Mouse (Mus musculus): Measurements from ENCODE around the gene Kcnv2. TPM values are rescaled to one million over a fixed set of nuclear protein-coding genes. Genes with fewer than 3 reads are reported as not detected.

The Kcnv2 gene
- polyA plus RNA-seq (2015; fragmentation: Nextera tagmentation; extraction: Ambion mirVana) = 0.02 and 0.08 TPM in 2 replicates

DNA sequence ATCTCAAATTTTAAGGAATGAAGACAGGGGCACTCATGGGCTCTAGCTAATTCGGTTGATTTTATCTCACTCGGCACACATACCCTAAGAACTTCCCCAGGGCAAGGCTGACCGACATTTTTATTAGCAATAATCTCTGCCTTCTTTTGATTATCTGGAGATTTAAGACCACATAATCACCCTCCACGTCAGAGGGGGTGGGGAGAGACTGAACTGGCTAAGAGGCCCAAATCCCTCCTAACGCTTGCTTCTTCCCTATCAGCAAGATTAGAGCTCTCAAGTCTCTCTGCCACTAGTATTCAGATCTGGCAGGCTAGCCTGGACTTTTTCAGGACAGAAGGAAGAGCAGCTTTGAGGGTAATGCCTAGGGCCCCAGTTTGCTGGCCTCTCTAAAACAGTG lies at the start of gene Kcnv2:
Kcnv2 (plus strand) TSS at position 308 of the 400 bp plus-strand sequence.
- H3K4me3 ChIP-seq (ENCODE audit: low read length) = no peak within 1 kb of the TSS
- WGBS = 32% methylated on average over 5 of the region's 5 CpGs
- no peaks in the 10 kb centered on the region for H3K36me3 ChIP-seq (ENCODE audit: control insufficient read depth, insufficient read depth)
- H3K27ac ChIP-seq (ENCODE audit: low read length) = no peak within 1 kb of the TSS
- no peak for ATAC-seq (replicated peaks; ENCODE audit: extremely low read depth, insufficient read depth, low FRiP score)
- H3K27me3 ChIP-seq (ENCODE audit: control insufficient read depth, insufficient read depth, low read length) = no peaks in the 10 kb centered on the region
- H3K9ac ChIP-seq (ENCODE audit: low read length) = no peak within 1 kb of the TSS
- no peak within 1 kb of the TSS for H3K4me2 ChIP-seq (ENCODE audit: low read depth, low read length)
- no peaks in the 10 kb centered on the region for H3K9me3 ChIP-seq (replicated peaks; ENCODE audit: control insufficient read depth, low read length)
- H3K4me1 ChIP-seq (ENCODE audit: control insufficient read depth, insufficient read depth, low read length) = no peaks in the 10 kb centered on the region

DNA sequence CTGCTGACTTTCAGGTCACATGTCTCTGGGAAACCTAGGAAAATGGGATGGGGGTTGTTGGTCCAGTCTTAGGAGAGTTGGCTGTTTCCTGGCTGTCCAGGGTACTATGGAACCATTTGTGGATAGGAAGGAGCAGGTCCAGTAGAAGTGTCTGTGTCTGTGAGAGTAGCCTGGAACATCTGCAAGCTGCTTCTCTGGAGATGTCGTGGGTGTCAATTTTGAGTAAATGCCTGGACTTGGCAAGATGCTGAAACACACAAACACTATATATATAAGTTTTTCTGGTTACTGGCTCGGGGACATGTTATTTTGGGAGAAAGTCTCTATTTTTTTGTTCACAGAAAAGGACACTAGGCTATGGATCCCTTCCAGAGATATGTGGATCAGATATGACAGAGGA lies 49.0 kb upstream of the Kcnv2 start:
- Histone ChIP-seq H3K9ac (ENCODE audit: low read length) (no peak overlapping the region), H3K4me3 (ENCODE audit: low read length) (no peak overlapping the region), H3K27me3 (ENCODE audit: control insufficient read depth, insufficient read depth, low read length) (no peaks in the 10 kb centered on the region), H3K36me3 (ENCODE audit: control insufficient read depth, insufficient read depth) (no peaks in the 10 kb centered on the region), H3K9me3 (replicated peaks; ENCODE audit: control insufficient read depth, low read length) (no peaks in the 10 kb centered on the region), H3K27ac (ENCODE audit: low read length) (no peak overlapping the region), H3K4me1 (ENCODE audit: control insufficient read depth, insufficient read depth, low read length) (no peaks in the 10 kb centered on the region), H3K4me2 (ENCODE audit: low read depth, low read length) (no peak overlapping the region)
- 72% methylated on average over 2 of the region's 2 CpGs for WGBS
- no peak for ATAC-seq (replicated peaks; ENCODE audit: extremely low read depth, insufficient read depth, low FRiP score)

DNA sequence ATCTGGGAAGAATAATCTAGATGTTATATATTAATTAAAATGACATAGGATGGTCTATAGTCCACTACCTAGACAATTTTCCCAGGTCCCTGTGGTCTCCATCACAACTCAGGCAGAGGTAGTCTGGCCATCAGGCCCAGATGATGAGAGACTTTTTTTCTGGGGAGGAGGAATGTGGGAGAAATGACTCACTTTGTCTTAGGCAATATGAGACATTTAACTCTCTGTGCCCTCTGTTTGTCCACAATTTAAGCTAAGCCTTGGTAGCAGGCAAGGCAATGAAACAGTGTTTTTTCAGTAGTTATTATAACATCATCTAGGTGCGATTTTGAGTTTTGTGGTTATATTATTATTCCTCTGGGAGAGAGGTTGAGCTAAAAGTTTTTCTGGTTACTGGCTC lies 48.0 kb upstream of the Kcnv2 start:
- Histone ChIP-seq H3K4me2 (ENCODE audit: low read depth, low read length) (no peak overlapping the region), H3K9me3 (replicated peaks; ENCODE audit: control insufficient read depth, low read length) (no peaks in the 10 kb centered on the region), H3K4me3 (ENCODE audit: low read length) (no peak overlapping the region), H3K36me3 (ENCODE audit: control insufficient read depth, insufficient read depth) (no peaks in the 10 kb centered on the region), H3K9ac (ENCODE audit: low read length) (no peak overlapping the region), H3K27me3 (ENCODE audit: control insufficient read depth, insufficient read depth, low read length) (no peaks in the 10 kb centered on the region), H3K4me1 (ENCODE audit: control insufficient read depth, insufficient read depth, low read length) (no peaks in the 10 kb centered on the region), H3K27ac (ENCODE audit: low read length) (no peak overlapping the region)
- ATAC-seq (replicated peaks; ENCODE audit: extremely low read depth, insufficient read depth, low FRiP score) = no peak
- 77% methylated on average over 1 of the region's 1 CpGs for WGBS

DNA sequence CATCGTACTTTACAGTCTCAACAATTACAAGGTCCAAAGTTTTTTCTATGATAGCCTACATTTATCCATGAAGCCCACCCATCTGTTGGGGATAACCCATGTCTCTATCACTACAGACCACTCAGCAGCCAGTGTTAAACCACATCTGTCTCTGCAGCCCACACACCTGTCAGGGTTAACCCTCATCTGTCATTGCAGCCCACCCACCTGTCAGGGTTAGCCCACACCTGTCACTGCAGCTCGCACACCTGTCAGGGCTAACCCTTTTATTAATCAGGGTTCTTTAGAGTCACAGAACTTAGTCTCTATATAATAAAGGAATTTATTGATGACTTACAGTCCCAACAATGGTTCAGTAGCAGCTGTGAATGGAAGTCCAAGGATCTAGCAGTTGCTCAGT lies 43.2 kb upstream of the Kcnv2 start:
- Histone ChIP-seq H3K27me3 (ENCODE audit: control insufficient read depth, insufficient read depth, low read length) (no peaks in the 10 kb centered on the region), H3K9ac (ENCODE audit: low read length) (no peak overlapping the region), H3K9me3 (replicated peaks; ENCODE audit: control insufficient read depth, low read length) (no peaks in the 10 kb centered on the region; the same call in 1 of the 2 replicates), H3K4me2 (ENCODE audit: low read depth, low read length) (no peak overlapping the region), H3K4me1 (ENCODE audit: control insufficient read depth, insufficient read depth, low read length) (no peaks in the 10 kb centered on the region), H3K36me3 (ENCODE audit: control insufficient read depth, insufficient read depth) (no peaks in the 10 kb centered on the region), H3K27ac (ENCODE audit: low read length) (no peak overlapping the region), H3K4me3 (ENCODE audit: low read length) (no peak overlapping the region)
- WGBS = 84% methylated on average over 2 of the region's 2 CpGs
- ATAC-seq (replicated peaks; ENCODE audit: extremely low read depth, insufficient read depth, low FRiP score) = no peak

DNA sequence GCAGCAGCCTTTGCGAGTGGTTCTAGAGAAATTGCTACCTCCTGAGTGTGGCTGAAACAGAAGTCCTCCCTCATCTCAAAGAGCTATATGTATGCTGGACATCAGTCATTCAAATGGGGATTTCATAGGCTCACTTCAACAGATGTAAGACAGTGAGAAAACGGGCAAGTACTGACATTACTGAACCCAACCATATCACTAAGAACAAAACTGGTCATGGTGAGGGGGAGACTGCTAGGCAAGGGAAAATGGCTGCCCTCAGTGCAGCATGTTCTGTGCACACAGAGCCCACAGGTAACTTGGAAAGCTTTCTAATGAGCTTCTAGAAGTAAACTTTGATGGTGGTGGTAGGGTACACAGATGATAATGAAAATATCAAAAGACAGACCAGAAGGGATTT lies 12.3 kb upstream of the Kcnv2 start:
- no peaks in the 10 kb centered on the region; the same call in 1 of the 2 replicates for H3K27me3 ChIP-seq (ENCODE audit: control insufficient read depth, insufficient read depth, low read length)
- 84% methylated on average over 2 of the region's 2 CpGs for WGBS
- H3K4me2 ChIP-seq (ENCODE audit: low read depth, low read length) = no peak overlapping the region
- ATAC-seq (replicated peaks; ENCODE audit: extremely low read depth, insufficient read depth, low FRiP score) = no peak
- no peaks in the 10 kb centered on the region for H3K36me3 ChIP-seq (ENCODE audit: control insufficient read depth, insufficient read depth)
- H3K9me3 ChIP-seq (replicated peaks; ENCODE audit: control insufficient read depth, low read length) = no peaks in the 10 kb centered on the region
- H3K9ac ChIP-seq (ENCODE audit: low read length) = no peak overlapping the region
- H3K27ac ChIP-seq (ENCODE audit: low read length) = no peak overlapping the region
- H3K4me3 ChIP-seq (ENCODE audit: low read length) = no peak overlapping the region
- no peaks in the 10 kb centered on the region for H3K4me1 ChIP-seq (ENCODE audit: control insufficient read depth, insufficient read depth, low read length)

DNA sequence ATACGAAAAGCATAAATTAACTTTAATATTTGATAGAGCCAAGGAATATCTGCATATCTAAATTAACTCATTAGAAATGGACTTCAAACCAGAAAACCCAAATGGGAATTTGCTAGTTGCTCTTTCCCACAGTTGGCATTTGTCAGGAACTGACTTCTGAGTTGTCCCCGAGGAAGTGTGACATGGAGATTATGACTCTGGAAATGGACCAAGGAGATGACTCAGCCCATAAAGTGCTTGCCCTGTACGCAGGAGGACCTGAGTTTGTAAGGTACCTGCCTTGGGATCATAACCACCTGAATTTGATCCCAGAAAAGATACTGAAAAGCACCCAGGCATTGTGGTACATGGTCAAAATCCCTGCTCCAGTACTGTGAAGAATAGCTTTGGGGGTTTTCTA lies 11.1 kb upstream of the Kcnv2 start:
- Histone ChIP-seq H3K27me3 (ENCODE audit: control insufficient read depth, insufficient read depth, low read length) (no peaks in the 10 kb centered on the region; the same call in 1 of the 2 replicates), H3K27ac (ENCODE audit: low read length) (no peak overlapping the region), H3K4me3 (ENCODE audit: low read length) (no peak overlapping the region), H3K9ac (ENCODE audit: low read length) (no peak overlapping the region), H3K4me2 (ENCODE audit: low read depth, low read length) (no peak overlapping the region), H3K4me1 (ENCODE audit: control insufficient read depth, insufficient read depth, low read length) (no peaks in the 10 kb centered on the region), H3K9me3 (replicated peaks; ENCODE audit: control insufficient read depth, low read length) (no peaks in the 10 kb centered on the region), H3K36me3 (ENCODE audit: control insufficient read depth, insufficient read depth) (no peaks in the 10 kb centered on the region)
- no peak for ATAC-seq (replicated peaks; ENCODE audit: extremely low read depth, insufficient read depth, low FRiP score)
- 67% methylated on average over 3 of the region's 3 CpGs for WGBS

DNA sequence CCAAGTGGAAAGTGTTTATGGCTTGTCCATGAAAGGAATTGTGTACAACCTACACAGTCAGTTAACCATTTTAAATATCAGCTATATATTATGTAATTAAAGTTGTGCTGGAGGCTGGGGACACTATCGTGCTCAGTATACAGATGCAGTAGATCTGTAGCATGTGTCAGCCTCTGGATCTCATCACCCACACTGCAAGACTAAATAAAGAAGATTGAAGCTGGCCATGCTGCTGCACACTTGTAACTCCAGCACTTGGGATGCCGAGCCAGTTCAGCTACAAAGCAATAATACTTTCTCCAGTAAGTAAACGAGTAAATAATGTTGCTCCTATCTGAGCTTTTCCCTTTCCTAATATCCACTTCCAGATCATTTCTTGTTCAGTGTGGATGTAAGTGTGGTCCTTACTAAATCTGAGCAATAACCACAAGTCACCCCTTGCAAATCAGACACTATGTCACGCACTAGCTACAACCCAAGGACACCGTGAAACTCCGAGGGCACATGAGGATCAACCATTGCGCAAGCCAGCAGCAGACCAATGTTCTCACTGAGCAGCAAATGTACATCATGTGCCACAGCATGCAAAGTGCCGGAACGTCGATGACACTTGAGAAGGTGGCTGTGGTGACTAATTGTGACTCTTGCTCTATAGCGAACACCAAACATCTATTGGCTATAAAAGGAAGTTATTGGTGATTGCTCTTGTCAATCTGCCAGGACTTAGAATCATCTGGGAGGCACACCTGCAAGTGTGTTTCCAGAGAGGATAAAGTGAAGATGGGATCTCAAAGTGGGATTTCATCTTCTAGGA lies 9.9 kb upstream of the Kcnv2 start:
- H3K4me1 ChIP-seq (ENCODE audit: control insufficient read depth, insufficient read depth, low read length) = no peaks in the 10 kb centered on the region; the same call in 1 of the 2 replicates
- no peak for ATAC-seq (replicated peaks; ENCODE audit: extremely low read depth, insufficient read depth, low FRiP score)
- WGBS = 72% methylated on average over 11 of the region's 11 CpGs
- no peak overlapping the region for H3K9ac ChIP-seq (ENCODE audit: low read length)
- H3K4me2 ChIP-seq (ENCODE audit: low read depth, low read length) = no peak overlapping the region
- H3K27me3 ChIP-seq (ENCODE audit: control insufficient read depth, insufficient read depth, low read length) = no peaks in the 10 kb centered on the region
- no peaks in the 10 kb centered on the region for H3K9me3 ChIP-seq (replicated peaks; ENCODE audit: control insufficient read depth, low read length)
- no peaks in the 10 kb centered on the region for H3K36me3 ChIP-seq (ENCODE audit: control insufficient read depth, insufficient read depth)
- no peak overlapping the region for H3K27ac ChIP-seq (ENCODE audit: low read length)
- H3K4me3 ChIP-seq (ENCODE audit: low read length) = no peak overlapping the region

DNA sequence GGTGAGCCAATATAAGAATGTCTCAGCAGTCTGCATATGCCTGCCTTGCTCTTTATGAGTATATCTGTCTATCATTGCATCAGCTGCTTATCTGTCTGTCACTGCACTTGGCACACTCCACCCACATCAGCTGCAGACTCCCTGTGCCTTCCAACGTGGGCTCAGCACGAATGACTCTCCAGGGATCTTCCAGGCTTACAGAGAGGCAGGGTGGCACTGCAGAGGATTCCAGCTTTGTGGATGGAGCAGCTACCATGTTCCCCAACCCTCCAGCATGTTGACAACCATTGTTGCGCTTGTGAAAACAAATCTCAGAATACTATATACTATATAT lies 9.3 kb upstream of the Kcnv2 start:
- Histone ChIP-seq H3K27me3 (ENCODE audit: control insufficient read depth, insufficient read depth, low read length) (no peaks in the 10 kb centered on the region), H3K36me3 (ENCODE audit: control insufficient read depth, insufficient read depth) (no peaks in the 10 kb centered on the region), H3K4me3 (ENCODE audit: low read length) (no peak overlapping the region), H3K4me2 (ENCODE audit: low read depth, low read length) (no peak overlapping the region), H3K9ac (ENCODE audit: low read length) (no peak overlapping the region), H3K9me3 (replicated peaks; ENCODE audit: control insufficient read depth, low read length) (no peaks in the 10 kb centered on the region), H3K4me1 (ENCODE audit: control insufficient read depth, insufficient read depth, low read length) (no peaks in the 10 kb centered on the region; the same call in 1 of the 2 replicates), H3K27ac (ENCODE audit: low read length) (no peak overlapping the region)
- WGBS = 59% methylated on average over 3 of the region's 3 CpGs
- ATAC-seq (replicated peaks; ENCODE audit: extremely low read depth, insufficient read depth, low FRiP score) = no peak

DNA sequence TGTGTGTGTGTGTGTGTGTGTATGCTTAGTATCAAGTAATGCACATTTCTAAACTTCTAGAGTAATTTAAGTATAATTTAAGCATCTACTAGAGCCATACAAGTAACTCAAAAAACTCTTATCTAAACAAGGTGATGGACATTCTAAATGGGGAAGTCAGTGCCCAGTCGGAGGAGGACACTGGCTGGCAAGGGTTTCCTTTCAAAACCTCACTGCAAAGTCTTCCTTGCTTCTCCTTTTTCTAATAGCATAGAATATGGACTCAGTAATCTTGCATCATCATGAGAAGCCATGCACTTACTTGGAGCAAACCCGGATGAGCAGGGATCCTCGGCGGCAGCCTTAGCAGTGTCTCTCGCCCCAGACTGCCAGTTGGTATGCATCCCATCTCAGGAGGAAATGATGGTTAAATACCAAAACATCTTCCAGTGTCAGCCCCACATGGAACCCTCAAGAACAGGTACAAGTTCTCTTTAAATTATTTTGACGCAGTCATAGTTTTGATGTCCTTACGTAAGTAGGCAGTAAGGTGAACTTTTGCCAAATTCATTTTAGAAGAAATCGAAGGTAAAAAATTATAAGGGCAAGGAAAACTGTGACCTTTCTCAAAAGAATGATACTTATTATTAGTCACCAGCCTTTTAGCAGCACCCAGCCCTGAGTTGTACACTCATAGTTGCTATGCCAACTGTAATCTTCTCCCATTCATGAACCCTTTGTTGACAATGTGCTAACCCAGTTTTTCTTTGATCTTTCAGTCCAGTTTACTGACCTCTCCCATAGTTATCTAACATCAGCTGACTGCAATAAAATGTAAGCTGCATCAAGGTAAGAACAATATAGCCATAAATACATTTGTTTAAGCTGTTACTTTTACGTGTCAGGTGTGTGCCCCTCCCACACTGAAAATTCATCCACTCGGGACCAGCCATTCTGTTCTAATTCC lies 5.8 kb upstream of the Kcnv2 start:
- H3K4me2 ChIP-seq (ENCODE audit: low read depth, low read length) = no peak overlapping the region

More for the DNA sequence above, 5.8 kb upstream of the Kcnv2 start:
- Histone ChIP-seq H3K4me3 (ENCODE audit: low read length) (no peak overlapping the region), H3K27ac (ENCODE audit: low read length) (no peak overlapping the region), H3K9me3 (replicated peaks; ENCODE audit: control insufficient read depth, low read length) (no peaks in the 10 kb centered on the region), H3K36me3 (ENCODE audit: control insufficient read depth, insufficient read depth) (no peaks in the 10 kb centered on the region), H3K4me1 (ENCODE audit: control insufficient read depth, insufficient read depth, low read length) (no peaks in the 10 kb centered on the region; the same call in 1 of the 2 replicates), H3K9ac (ENCODE audit: low read length) (no peak overlapping the region), H3K27me3 (ENCODE audit: control insufficient read depth, insufficient read depth, low read length) (no peaks in the 10 kb centered on the region)
- WGBS = 65% methylated on average over 10 of the region's 10 CpGs
- ATAC-seq (replicated peaks; ENCODE audit: extremely low read depth, insufficient read depth, low FRiP score) = no peak
